Mouse (Mus musculus): ENCODE results near the gene Stat5a. TPM values are rescaled to one million over a fixed set of nuclear protein-coding genes. Genes with fewer than 3 reads are reported as not detected.

Gene Stat5a
- polyA plus RNA-seq, 2 experiments: 7.2 to 7.8 TPM

GRCm38 (mm10) chr11:100863141-100863540, 4.0 kb downstream of the Stat5a start:
- Histone ChIP-seq H3K27ac (no peak overlapping the region), H3K4me3 (ENCODE audit: insufficient read depth in 1 of 2, low read depth in 2 of 2, low read length in 2 of 2) (no peak overlapping the region), H3K9ac (replicated peaks) (no peak overlapping the region), H3K27me3 (ENCODE audit: control insufficient read depth, insufficient read depth, low read length) (no peaks in the 10 kb centered on the region), H3K4me1 (replicated peaks; ENCODE audit: control insufficient read depth in 2 of 2, insufficient read depth in 2 of 2, low read length in 1 of 2) (peaks cover 5 to 14% of the 10 kb centered on the region in 2 experiments; a peak in 3 of 4 replicates), H3K4me2 (ENCODE audit: low read depth) (no peak overlapping the region), H3K9me3 (ENCODE audit: control insufficient read depth, low read length) (no peaks in the 10 kb centered on the region), H3K36me3 (replicated peaks; ENCODE audit: control insufficient read depth, insufficient read depth, low read depth) (peaks cover 4% of the 10 kb centered on the region; the same call in 1 of the 2 replicates)
- DNase-seq (ENCODE audit: low read depth in 3 of 3, low spot score in 3 of 3): no peak
- WGBS (ENCODE audit: insufficient replicate concordance): 87% methylated on average over 10 of the region's 10 CpGs
- no peak for TF ChIP-seq CTCF (IDR thresholded peaks at IDR 0.05; ENCODE audit: low read depth)
- no peak for TF ChIP-seq EP300 (IDR thresholded peaks at IDR 0.05; ENCODE audit: low read depth)
- no peak for ATAC-seq (ENCODE audit: insufficient read depth)

GRCm38 (mm10) chr11:100865618-100866017, 6.5 kb downstream of the Stat5a start:
- ATAC-seq (ENCODE audit: insufficient read depth) (no peak), DNase-seq (ENCODE audit: low read depth in 3 of 3, low spot score in 3 of 3) (no peak)
- H3K4me1 ChIP-seq (replicated peaks; ENCODE audit: control insufficient read depth in 2 of 2, insufficient read depth in 2 of 2, low read length in 1 of 2): peaks cover 0 to 10% of the 10 kb centered on the region in 2 experiments; a peak in 3 of 4 replicates
- H3K27me3 ChIP-seq (ENCODE audit: control insufficient read depth, insufficient read depth, low read length): no peaks in the 10 kb centered on the region
- TF ChIP-seq EP300 (IDR thresholded peaks at IDR 0.05; ENCODE audit: low read depth): no peak
- TF ChIP-seq CTCF (IDR thresholded peaks at IDR 0.05; ENCODE audit: low read depth): no peak
- no peak overlapping the region for H3K9ac ChIP-seq (replicated peaks)
- H3K4me3 ChIP-seq (ENCODE audit: insufficient read depth in 1 of 2, low read depth in 2 of 2, low read length in 2 of 2): no peak overlapping the region
- 36% methylated on average over 7 of the region's 7 CpGs for WGBS (ENCODE audit: insufficient replicate concordance)
- H3K36me3 ChIP-seq (replicated peaks; ENCODE audit: control insufficient read depth, insufficient read depth, low read depth): peaks cover 4% of the 10 kb centered on the region; the same call in 1 of the 2 replicates
- H3K27ac ChIP-seq: no peak overlapping the region
- no peak overlapping the region for H3K4me2 ChIP-seq (ENCODE audit: low read depth)
- H3K9me3 ChIP-seq (ENCODE audit: control insufficient read depth, low read length): no peaks in the 10 kb centered on the region

GRCm38 (mm10) chr11:100870256-100870967, 11.3 kb downstream of the Stat5a start:
- Histone ChIP-seq H3K36me3 (replicated peaks; ENCODE audit: control insufficient read depth, insufficient read depth, low read depth) (peaks cover 5% of the 10 kb centered on the region; the same call in 1 of the 2 replicates), H3K27me3 (ENCODE audit: control insufficient read depth, insufficient read depth, low read length) (no peaks in the 10 kb centered on the region), H3K27ac (no peak overlapping the region), H3K9me3 (ENCODE audit: control insufficient read depth, low read length) (no peaks in the 10 kb centered on the region), H3K9ac (replicated peaks) (no peak overlapping the region), H3K4me1 (replicated peaks; ENCODE audit: control insufficient read depth in 2 of 2, insufficient read depth in 2 of 2, low read length in 1 of 2) (peaks cover 0 to 2% of the 10 kb centered on the region in 2 experiments; a peak in 1 of 4 replicates), H3K4me2 (ENCODE audit: low read depth) (no peak overlapping the region), H3K4me3 (ENCODE audit: insufficient read depth in 1 of 2, low read depth in 2 of 2, low read length in 2 of 2) (no peak overlapping the region)
- TF ChIP-seq EP300 (IDR thresholded peaks at IDR 0.05; ENCODE audit: low read depth) (no peak), CTCF (IDR thresholded peaks at IDR 0.05; ENCODE audit: low read depth) (no peak)
- no peak for DNase-seq (ENCODE audit: low read depth in 3 of 3, low spot score in 3 of 3)
- WGBS (ENCODE audit: insufficient replicate concordance): 78% methylated on average over 10 of the region's 10 CpGs
- no peak for ATAC-seq (ENCODE audit: insufficient read depth)

- Histone ChIP-seq H3K9ac (replicated peaks) (no peak overlapping the region; the same call in 1 of the 2 replicates), H3K27me3 (ENCODE audit: control insufficient read depth, insufficient read depth, low read length) (no peaks in the 10 kb centered on the region), H3K9me3 (ENCODE audit: control insufficient read depth, low read length) (no peaks in the 10 kb centered on the region), H3K4me2 (ENCODE audit: low read depth) (no peak overlapping the region), H3K27ac (no peak overlapping the region), H3K4me3 (ENCODE audit: insufficient read depth in 1 of 2, low read depth in 2 of 2, low read length in 2 of 2) (no peak overlapping the region), H3K36me3 (replicated peaks; ENCODE audit: control insufficient read depth, insufficient read depth, low read depth) (peaks cover 3% of the 10 kb centered on the region; the same call in 1 of the 2 replicates), H3K4me1 (replicated peaks; ENCODE audit: control insufficient read depth in 2 of 2, insufficient read depth in 2 of 2, low read length in 1 of 2) (no peaks in the 10 kb centered on the region)
- DNase-seq (ENCODE audit: low read depth in 3 of 3, low spot score in 3 of 3) (no peak), ATAC-seq (ENCODE audit: insufficient read depth) (no peak)
- WGBS (ENCODE audit: insufficient replicate concordance): 79% methylated on average over 8 of the region's 8 CpGs
- TF ChIP-seq EP300 (IDR thresholded peaks at IDR 0.05; ENCODE audit: low read depth): no peak
- no peak for TF ChIP-seq CTCF (IDR thresholded peaks at IDR 0.05; ENCODE audit: low read depth)
Observed at GRCm38 (mm10) chr11:100870968-100871350, 11.8 kb downstream of the Stat5a start.

GRCm38 (mm10) chr11:100875761-100876160, 16.6 kb downstream of the Stat5a start:
- no peaks in the 10 kb centered on the region for H3K27me3 ChIP-seq (ENCODE audit: control insufficient read depth, insufficient read depth, low read length)
- H3K4me2 ChIP-seq (ENCODE audit: low read depth): no peak overlapping the region
- H3K36me3 ChIP-seq (replicated peaks; ENCODE audit: control insufficient read depth, insufficient read depth, low read depth): peaks cover 3% of the 10 kb centered on the region
- H3K4me1 ChIP-seq (replicated peaks; ENCODE audit: control insufficient read depth in 2 of 2, insufficient read depth in 2 of 2, low read length in 1 of 2): peaks cover 4 to 13% of the 10 kb centered on the region in 2 experiments
- H3K4me3 ChIP-seq (ENCODE audit: insufficient read depth in 1 of 2, low read depth in 2 of 2, low read length in 2 of 2): no peak overlapping the region
- no peak overlapping the region for H3K27ac ChIP-seq
- ATAC-seq (ENCODE audit: insufficient read depth): no peak
- 76% methylated on average over 3 of the region's 3 CpGs for WGBS (ENCODE audit: insufficient replicate concordance)
- TF ChIP-seq EP300 (IDR thresholded peaks at IDR 0.05; ENCODE audit: low read depth): no peak
- TF ChIP-seq CTCF (IDR thresholded peaks at IDR 0.05; ENCODE audit: low read depth): no peak
- no peak overlapping the region for H3K9ac ChIP-seq (replicated peaks)
- DNase-seq (ENCODE audit: low read depth in 3 of 3, low spot score in 3 of 3): no peak
- H3K9me3 ChIP-seq (ENCODE audit: control insufficient read depth, low read length): no peaks in the 10 kb centered on the region
